Mouse (Mus musculus) CD4-positive, CD25-positive, alpha-beta regulatory T cell, adult 2 months (primary cell): Measurements from ENCODE around the gene 3110001I22Rik.

Source experiments
- DNase-seq: peaks from one replicate; pipeline ENCODE4 v3.0.0-alpha.2; 2012; ENCODE audit warnings: low read depth, low spot score

Gene 3110001I22Rik

DNA sequence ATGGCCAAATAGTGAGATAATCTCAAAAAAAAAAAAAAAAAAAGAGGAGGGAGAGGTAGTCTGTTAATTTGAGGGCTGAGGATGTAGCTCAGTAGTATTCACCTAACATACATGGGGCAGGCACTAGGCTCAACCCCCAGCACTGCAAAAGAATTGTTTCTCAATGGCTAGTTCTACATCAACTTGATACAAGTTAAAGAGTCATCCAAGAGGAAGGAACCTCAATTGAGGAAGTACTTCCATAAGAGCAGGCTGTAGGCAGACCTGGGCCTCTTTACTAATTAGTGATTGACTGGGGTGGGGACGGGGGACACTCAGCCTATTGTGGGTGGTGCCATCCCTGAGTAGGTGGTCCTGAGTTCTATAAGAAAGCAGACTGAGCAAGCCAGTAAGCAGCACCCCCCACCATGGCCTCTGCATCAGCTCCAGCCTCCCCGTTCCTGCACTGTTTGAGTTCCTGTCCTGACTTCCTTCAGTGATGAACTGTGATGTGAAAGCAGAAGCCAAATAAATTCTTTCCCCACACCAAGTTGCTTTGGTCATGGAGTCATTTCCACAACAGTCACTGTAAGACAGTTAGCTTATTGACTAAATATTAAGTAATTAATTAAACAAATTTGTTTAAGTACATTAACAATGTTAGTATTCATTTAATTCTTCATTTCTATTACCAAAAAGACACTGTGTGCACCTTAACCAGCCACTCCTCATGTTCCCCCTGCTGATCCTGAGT, 45.3 kb downstream of the 3110001I22Rik start:
- DNase-seq = no peak

- DNase-seq = no peak
These were observed 51.2 kb downstream of the 3110001I22Rik start for GRCm38 (mm10) chr16:13722937-13723336.

GRCm38 (mm10) chr16:13727811-13728335, 56.1 kb downstream of the 3110001I22Rik start:
- no peak for DNase-seq
